Mouse (Mus musculus): ENCODE results near the gene Gpnmb. TPM values are rescaled to one million over a fixed set of nuclear protein-coding genes. Genes with fewer than 3 reads are reported as not detected.

Gpnmb gene
- polyA plus RNA-seq, 1 experiment: 33.1 TPM

DNA sequence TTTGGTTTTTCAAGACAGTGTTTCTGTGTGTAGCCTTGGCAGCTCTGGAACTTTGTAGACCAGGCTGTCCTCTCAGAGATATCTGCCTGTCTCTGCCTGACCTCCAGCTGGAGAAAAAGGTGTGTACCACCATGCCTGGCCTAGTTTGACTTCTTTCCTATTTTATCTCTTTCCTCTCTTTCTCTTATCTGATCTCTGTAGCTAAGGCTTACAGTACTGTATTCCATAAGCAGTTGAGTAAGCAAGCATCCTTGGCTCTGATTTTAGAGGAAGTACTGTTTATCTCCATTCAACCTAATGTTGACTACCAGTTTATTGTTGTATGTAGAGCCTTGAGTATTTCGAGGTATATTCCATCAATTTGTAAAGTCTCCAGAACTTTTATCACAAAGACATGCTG is 43.0 kb downstream of the Gpnmb start:
- TF ChIP-seq CTCF (IDR thresholded peaks at IDR 0.05; ENCODE audit: borderline replicate concordance, insufficient read depth, low read length): no peak
- TF ChIP-seq POLR2A (IDR thresholded peaks at IDR 0.05; ENCODE audit: low read depth, low read length): no peak
- Histone ChIP-seq H3K4me3 (ENCODE audit: insufficient read depth, low read length) (no peak overlapping the region), H3K27ac (ENCODE audit: insufficient read depth, low read length) (no peak overlapping the region), H3K4me1 (ENCODE audit: control insufficient read depth, insufficient read depth, low read length) (peaks cover 5% of the 10 kb centered on the region)

DNA sequence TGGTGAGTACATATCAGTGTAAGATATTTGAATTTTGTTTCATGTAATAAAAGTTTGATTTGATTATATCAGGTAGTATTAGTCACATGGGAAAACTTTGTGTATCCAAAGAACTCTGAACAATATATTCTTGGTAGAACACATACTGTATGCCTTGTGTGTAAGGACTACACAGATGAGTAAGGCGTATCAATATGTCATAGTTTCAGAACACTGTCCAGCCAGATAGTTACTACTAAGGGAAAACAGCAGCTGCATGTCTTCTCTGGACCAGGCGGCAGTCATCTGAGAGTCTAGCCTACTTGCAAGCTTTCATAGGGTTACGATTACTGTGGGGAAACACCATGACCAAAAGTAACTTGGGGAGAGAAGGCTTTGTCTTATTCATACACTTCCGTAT is 46.7 kb downstream of the Gpnmb start:
- TF ChIP-seq CTCF (IDR thresholded peaks at IDR 0.05; ENCODE audit: borderline replicate concordance, insufficient read depth, low read length) (no peak), POLR2A (IDR thresholded peaks at IDR 0.05; ENCODE audit: low read depth, low read length) (no peak)
- no peak overlapping the region for H3K4me3 ChIP-seq (ENCODE audit: insufficient read depth, low read length)

DNA sequence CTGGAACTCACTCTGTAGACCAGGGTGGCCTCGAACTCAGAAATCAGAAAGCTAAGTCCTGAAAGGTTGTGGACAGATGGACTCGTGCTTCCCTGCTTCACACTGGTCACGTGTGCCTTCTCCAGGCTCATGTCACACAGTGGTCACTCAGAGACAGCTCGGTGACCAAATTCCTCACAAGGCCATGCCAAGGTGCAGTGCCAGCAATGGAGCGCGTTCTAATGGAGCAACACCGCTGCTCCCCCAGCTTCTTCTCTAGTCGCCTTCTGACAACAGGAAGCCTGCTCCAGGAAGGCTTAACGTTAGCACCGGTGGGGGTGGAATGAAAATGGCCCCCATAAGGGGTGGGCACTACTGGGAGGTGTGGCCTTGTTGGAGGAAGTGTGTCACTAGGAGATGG is 58.6 kb downstream of the Gpnmb start:
- Histone ChIP-seq H3K27ac (ENCODE audit: insufficient read depth, low read length) (no peak overlapping the region), H3K4me3 (ENCODE audit: insufficient read depth, low read length) (no peak overlapping the region), H3K4me1 (ENCODE audit: control insufficient read depth, insufficient read depth, low read length) (peaks cover 10% of the 10 kb centered on the region)
- no peak for TF ChIP-seq CTCF (IDR thresholded peaks at IDR 0.05; ENCODE audit: borderline replicate concordance, insufficient read depth, low read length)
- no peak for TF ChIP-seq POLR2A (IDR thresholded peaks at IDR 0.05; ENCODE audit: low read depth, low read length)

More for the DNA sequence above, 46.7 kb downstream of the Gpnmb start:
- Histone ChIP-seq H3K4me1 (ENCODE audit: control insufficient read depth, insufficient read depth, low read length) (no peaks in the 10 kb centered on the region; the same call in 1 of the 2 replicates), H3K27ac (ENCODE audit: insufficient read depth, low read length) (no peak overlapping the region)

DNA sequence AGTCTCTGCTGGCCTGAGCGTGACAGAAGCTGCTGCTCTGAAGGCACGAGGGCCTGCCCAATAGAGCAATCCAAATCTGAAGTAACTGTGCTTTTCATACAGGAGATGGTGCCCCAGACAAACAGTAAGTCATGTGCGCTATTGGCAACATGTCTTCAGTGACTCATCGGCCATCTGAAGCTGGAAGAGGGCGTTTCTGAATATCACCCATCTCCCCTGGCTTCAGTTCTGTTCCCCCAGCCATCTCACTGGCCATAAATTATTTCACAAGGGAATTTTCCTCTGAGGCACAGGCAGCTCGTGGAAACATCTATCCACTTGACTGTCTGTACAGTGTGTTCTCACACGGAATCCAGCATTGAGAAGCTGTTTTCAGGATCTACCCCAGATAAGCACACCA is 60.1 kb downstream of the Gpnmb start:
- Histone ChIP-seq H3K27ac (ENCODE audit: insufficient read depth, low read length) (peak overlapping the region; percentile 89), H3K4me3 (ENCODE audit: insufficient read depth, low read length) (no peak overlapping the region), H3K4me1 (ENCODE audit: control insufficient read depth, insufficient read depth, low read length) (peaks cover 10% of the 10 kb centered on the region)
- TF ChIP-seq POLR2A (IDR thresholded peaks at IDR 0.05; ENCODE audit: low read depth, low read length) (no peak), CTCF (IDR thresholded peaks at IDR 0.05; ENCODE audit: borderline replicate concordance, insufficient read depth, low read length) (no peak)

DNA sequence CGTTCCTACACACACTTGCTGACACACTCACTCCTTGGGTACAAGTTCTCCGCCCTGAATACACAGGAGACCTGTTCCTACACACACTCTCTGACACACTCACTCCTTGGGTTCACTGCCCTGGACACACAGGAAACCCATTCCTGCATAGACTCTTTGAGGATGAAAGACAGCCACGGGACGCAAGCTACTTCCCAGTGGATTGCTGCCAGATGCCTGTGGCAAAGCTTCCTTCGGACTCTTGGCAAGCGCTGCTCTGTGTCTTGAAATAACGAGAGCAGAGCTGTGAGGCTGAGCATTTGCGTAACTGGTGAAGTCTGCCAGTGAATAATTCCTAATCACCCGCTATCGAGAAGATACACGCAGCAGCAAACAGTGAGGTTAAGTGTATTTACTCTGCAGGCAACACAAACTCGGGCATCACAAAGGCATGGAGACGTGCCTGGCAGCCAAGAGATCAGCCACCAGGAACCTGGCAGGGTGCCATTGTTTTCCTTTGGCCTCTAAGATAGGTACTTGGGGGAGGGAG is 60.7 kb downstream of the Gpnmb start:
- Histone ChIP-seq H3K4me3 (ENCODE audit: insufficient read depth, low read length) (no peak overlapping the region), H3K4me1 (ENCODE audit: control insufficient read depth, insufficient read depth, low read length) (peaks cover 10% of the 10 kb centered on the region), H3K27ac (ENCODE audit: insufficient read depth, low read length) (peak overlapping the region; percentile 89)
- TF ChIP-seq CTCF (IDR thresholded peaks at IDR 0.05; ENCODE audit: borderline replicate concordance, insufficient read depth, low read length): no peak
- TF ChIP-seq POLR2A (IDR thresholded peaks at IDR 0.05; ENCODE audit: low read depth, low read length): no peak

DNA sequence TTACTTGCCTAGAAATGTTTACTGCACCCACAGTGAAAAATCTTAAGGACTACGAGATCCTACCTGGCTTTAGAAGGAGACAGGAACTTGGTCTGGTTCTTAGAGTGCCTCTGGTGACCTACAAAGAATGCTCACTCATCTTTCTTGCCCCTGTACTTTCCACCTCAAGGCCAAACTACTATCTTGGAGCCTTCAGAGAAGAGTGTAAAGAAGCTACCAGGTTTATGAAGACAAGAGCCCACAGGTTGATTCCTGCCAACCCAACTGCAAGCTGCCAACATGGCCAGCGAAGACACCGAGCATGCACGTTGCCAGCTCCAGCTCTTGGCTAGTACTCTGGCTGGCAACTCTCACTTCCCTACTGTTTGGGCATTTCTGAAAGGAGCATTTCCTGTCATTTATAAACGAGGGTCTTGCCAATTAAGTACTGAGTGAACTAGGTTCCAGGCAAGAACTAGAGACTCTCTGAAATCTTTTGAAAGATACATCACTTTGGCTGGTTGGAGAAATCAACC is 61.3 kb downstream of the Gpnmb start:
- TF ChIP-seq POLR2A (IDR thresholded peaks at IDR 0.05; ENCODE audit: low read depth, low read length): no peak
- TF ChIP-seq CTCF (IDR thresholded peaks at IDR 0.05; ENCODE audit: borderline replicate concordance, insufficient read depth, low read length): no peak
- Histone ChIP-seq H3K27ac (ENCODE audit: insufficient read depth, low read length) (peak overlapping the region; percentile 75), H3K4me3 (ENCODE audit: insufficient read depth, low read length) (no peak overlapping the region), H3K4me1 (ENCODE audit: control insufficient read depth, insufficient read depth, low read length) (peaks cover 10% of the 10 kb centered on the region)

DNA sequence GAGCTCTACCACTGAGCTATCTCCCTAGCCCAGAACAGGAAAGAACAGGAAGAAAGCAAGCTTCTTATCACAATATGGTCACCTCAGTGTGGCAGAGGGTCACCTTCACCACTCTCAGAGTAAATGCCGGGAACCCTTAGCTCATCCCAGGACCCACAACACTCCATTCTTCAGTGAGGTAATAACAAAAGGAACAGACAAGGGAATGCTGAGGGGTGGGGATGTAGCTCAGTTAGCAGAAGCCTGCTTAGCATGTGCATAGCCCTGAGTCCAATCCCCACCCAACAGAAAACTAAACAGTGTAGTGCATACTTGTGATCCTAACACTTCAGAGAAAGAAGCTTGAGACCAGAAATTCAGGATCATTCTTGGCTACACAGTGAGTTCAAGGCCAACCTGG is 62.7 kb downstream of the Gpnmb start:
- TF ChIP-seq POLR2A (IDR thresholded peaks at IDR 0.05; ENCODE audit: low read depth, low read length) (no peak), CTCF (IDR thresholded peaks at IDR 0.05; ENCODE audit: borderline replicate concordance, insufficient read depth, low read length) (no peak)
- Histone ChIP-seq H3K27ac (ENCODE audit: insufficient read depth, low read length) (no peak overlapping the region), H3K4me1 (ENCODE audit: control insufficient read depth, insufficient read depth, low read length) (peaks cover 10% of the 10 kb centered on the region), H3K4me3 (ENCODE audit: insufficient read depth, low read length) (no peak overlapping the region)

DNA sequence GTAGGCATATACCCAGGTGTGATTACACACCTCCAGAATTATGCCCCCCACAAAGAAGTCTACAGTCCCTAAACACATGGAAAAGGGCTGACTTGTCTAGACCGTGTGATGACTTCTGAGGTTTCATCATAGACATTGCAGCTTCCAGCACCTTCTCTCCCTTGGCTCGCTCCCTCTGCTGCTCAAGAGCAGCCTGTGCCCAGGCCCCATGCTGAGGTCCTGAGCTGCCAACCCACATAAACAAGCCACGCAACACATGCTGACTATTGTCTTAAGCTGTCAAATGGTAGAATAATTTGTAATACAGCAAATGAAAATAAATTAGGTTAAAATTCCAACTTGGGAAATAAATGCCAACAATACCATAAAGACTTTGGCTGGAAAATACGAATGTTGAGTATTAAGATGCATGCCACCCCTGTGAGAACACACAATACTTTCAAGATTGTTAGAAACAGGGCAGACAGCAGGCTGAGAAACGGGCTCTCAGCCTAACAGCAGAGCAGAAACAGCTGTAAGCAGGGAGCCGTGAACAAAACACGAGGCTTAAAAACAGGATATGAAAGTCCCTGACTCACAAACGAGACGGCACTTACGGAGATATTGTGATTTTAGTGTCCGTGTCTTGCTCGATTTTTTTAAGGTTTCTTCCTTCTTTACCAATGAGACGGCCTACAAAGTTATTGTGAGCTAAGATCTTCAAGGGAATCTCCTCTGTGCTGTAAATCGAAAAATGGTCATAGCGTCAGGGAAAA is 70.6 kb downstream of the Gpnmb start:
- no peak overlapping the region for H3K4me3 ChIP-seq (ENCODE audit: insufficient read depth, low read length)
- TF ChIP-seq CTCF (IDR thresholded peaks at IDR 0.05; ENCODE audit: borderline replicate concordance, insufficient read depth, low read length): no peak
- TF ChIP-seq POLR2A (IDR thresholded peaks at IDR 0.05; ENCODE audit: low read depth, low read length): no peak
- H3K27ac ChIP-seq (ENCODE audit: insufficient read depth, low read length): no peak overlapping the region

DNA sequence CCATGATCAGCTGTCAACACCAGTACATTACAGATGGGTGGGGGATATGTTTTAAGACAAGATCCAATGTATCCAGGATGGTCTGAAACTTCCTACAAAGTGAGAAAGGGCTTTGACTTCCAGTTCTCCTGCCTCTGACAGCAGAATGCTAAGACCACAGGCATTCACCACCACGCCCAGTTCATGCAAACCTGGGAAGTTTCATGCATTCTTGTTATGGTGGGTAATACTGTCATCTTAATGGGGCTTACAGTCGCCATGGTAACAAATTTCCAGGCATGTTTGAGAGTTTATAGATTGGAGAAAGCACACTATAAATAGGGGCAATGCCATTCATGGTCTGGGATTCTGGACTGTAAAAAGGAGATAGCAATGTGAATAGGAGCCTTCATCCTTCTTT is 72.8 kb downstream of the Gpnmb start:
- peak overlapping the region; percentile 49 for H3K27ac ChIP-seq (ENCODE audit: insufficient read depth, low read length)
- TF ChIP-seq POLR2A (IDR thresholded peaks at IDR 0.05; ENCODE audit: low read depth, low read length): no peak
- TF ChIP-seq CTCF (IDR thresholded peaks at IDR 0.05; ENCODE audit: borderline replicate concordance, insufficient read depth, low read length): no peak
- peaks cover 18% of the 10 kb centered on the region for H3K4me1 ChIP-seq (ENCODE audit: control insufficient read depth, insufficient read depth, low read length)
- H3K4me3 ChIP-seq (ENCODE audit: insufficient read depth, low read length): no peak overlapping the region

More for the DNA sequence above, 70.6 kb downstream of the Gpnmb start:
- peaks cover 16% of the 10 kb centered on the region for H3K4me1 ChIP-seq (ENCODE audit: control insufficient read depth, insufficient read depth, low read length)

DNA sequence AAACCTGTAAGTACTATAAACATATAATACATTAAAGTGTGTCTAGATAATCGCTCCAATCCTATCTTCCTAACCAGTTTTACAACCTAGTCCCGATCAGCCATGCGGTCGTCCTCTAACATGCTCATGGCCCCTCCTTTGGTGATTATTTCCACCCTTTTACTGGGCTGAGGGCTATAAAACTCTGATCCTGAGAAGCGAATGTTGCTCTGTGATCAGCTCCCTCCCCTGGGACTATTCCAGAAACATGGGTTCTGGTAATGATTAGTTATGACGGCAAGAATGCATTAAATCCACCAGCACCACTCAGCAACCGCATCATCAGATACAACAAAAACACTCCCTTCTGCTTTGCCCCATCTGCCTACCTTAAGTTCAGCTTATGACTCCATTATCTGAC is 77.5 kb downstream of the Gpnmb start:
- TF ChIP-seq CTCF (IDR thresholded peaks at IDR 0.05; ENCODE audit: borderline replicate concordance, insufficient read depth, low read length): no peak
- no peak for TF ChIP-seq POLR2A (IDR thresholded peaks at IDR 0.05; ENCODE audit: low read depth, low read length)
- Histone ChIP-seq H3K4me1 (ENCODE audit: control insufficient read depth, insufficient read depth, low read length) (peaks cover 17% of the 10 kb centered on the region), H3K4me3 (ENCODE audit: insufficient read depth, low read length) (no peak overlapping the region), H3K27ac (ENCODE audit: insufficient read depth, low read length) (no peak overlapping the region)
